Mouse (Mus musculus) myocyte (in vitro differentiated cells): ENCODE measurements around the gene Cybrd1. TPM values are rescaled to one million over a fixed set of nuclear protein-coding genes. Genes with fewer than 3 reads are reported as not detected.

Experiments
- H3K27me3 ChIP-seq: one replicate; pipeline ENCODE4 v1.6.1; 2011; ENCODE audit not compliant: control insufficient read depth, insufficient read depth, insufficient read length
- H3K36me3 ChIP-seq: one replicate; pipeline ENCODE4 v1.6.1; 2011; ENCODE audit not compliant: control insufficient read depth, insufficient read depth
- H3K4me2 ChIP-seq: one replicate; pipeline ENCODE4 v1.6.1; 2011; ENCODE audit warnings: low read depth, control low read depth
- H3K4me3 ChIP-seq: one replicate; pipeline ENCODE4 v1.5.1; 2011; ENCODE audit warnings: mild to moderate bottlenecking, control low read depth, moderate library complexity
- H3K79me2 ChIP-seq: one replicate; pipeline ENCODE4 v1.6.1; 2011; ENCODE audit not compliant: control insufficient read depth, insufficient read depth
- H3ac ChIP-seq: one replicate; pipeline ENCODE4 v1.6.1; 2011; ENCODE audit not compliant: control insufficient read depth, insufficient read length
- CEBPB ChIP-seq: IDR thresholded peaks from 2 replicates; pipeline ENCODE4 v1.6.1; 2011; ENCODE audit warnings: mild to moderate bottlenecking, moderate library complexity; ENCODE audit not compliant: poor library complexity, insufficient read depth, severe bottlenecking
- E2F4 ChIP-seq: IDR thresholded peaks from one replicate; pipeline ENCODE4 v1.6.1; 2011; ENCODE audit warnings: mild to moderate bottlenecking, control low read depth, moderate library complexity; ENCODE audit not compliant: insufficient read depth
- MAX ChIP-seq: IDR thresholded peaks from one replicate; pipeline ENCODE4 v1.6.1; 2011; ENCODE audit warnings: low read depth, mild to moderate bottlenecking, control low read depth
- MYOD1 ChIP-seq, 3 experiments: IDR thresholded peaks; one replicate each; pipeline ENCODE4 v1.6.1; 2011; ENCODE audit warnings: control low read depth in 2 of 3, low read depth in 2 of 3, mild to moderate bottlenecking in 2 of 3, moderate library complexity in 1 of 3; ENCODE audit not compliant: insufficient read length in 2 of 3, control insufficient read depth in 1 of 3
- MYOG ChIP-seq, 3 experiments: IDR thresholded peaks; one replicate each; pipeline ENCODE4 v1.6.1; 2011; ENCODE audit warnings: control low read depth in 2 of 3, low read depth in 2 of 3, mild to moderate bottlenecking in 2 of 3; ENCODE audit not compliant: insufficient read length in 2 of 3, control insufficient read depth in 1 of 3, insufficient read depth in 1 of 3
- POLR2A ChIP-seq: IDR thresholded peaks from one replicate; pipeline ENCODE4 v1.6.1; 2011; ENCODE audit warnings: low read depth, mild to moderate bottlenecking, control low read depth, moderate library complexity; ENCODE audit not compliant: insufficient read length
- POLR2AphosphoS2 ChIP-seq: IDR thresholded peaks from one replicate; pipeline ENCODE4 v1.6.1; 2011; ENCODE audit warnings: low read depth, control low read depth; ENCODE audit not compliant: insufficient read length
- REST ChIP-seq: IDR thresholded peaks from one replicate; pipeline ENCODE4 v1.6.1; 2011; ENCODE audit warnings: mild to moderate bottlenecking, control low read depth, moderate library complexity; ENCODE audit not compliant: insufficient read depth, insufficient read length
- SRF ChIP-seq: IDR thresholded peaks from one replicate; pipeline ENCODE4 v1.6.1; 2011; ENCODE audit warnings: low read depth; ENCODE audit not compliant: control insufficient read depth, insufficient read length
- TCF12 ChIP-seq: IDR thresholded peaks from one replicate; pipeline ENCODE4 v1.6.1; 2011; ENCODE audit warnings: mild to moderate bottlenecking, control low read depth; ENCODE audit not compliant: poor library complexity, insufficient read depth, severe bottlenecking
- TCF3 ChIP-seq: IDR thresholded peaks from one replicate; pipeline ENCODE4 v1.6.1; 2011; ENCODE audit warnings: low read depth, control low read depth; ENCODE audit not compliant: insufficient read length
- USF1 ChIP-seq: IDR thresholded peaks from one replicate; pipeline ENCODE4 v1.6.1; 2011; ENCODE audit warnings: low read depth, mild to moderate bottlenecking, control low read depth, moderate library complexity
- polyA plus RNA-seq: library from polyadenylated mRNA; unstranded; fragments of >200 nt; fragmentation: generic; extraction: Trizol; gene quantifications from one replicate; pipeline ENCODE4 v1.2.1, GENCODE M21; 2012; ENCODE audit warnings: missing spikeins

The Cybrd1 gene
- polyA plus RNA-seq, 1 experiment = 0.02 TPM

- TF ChIP-seq MYOG (IDR thresholded peaks at IDR 0.05; ENCODE audit: control insufficient read depth in 1 of 3, insufficient read depth in 1 of 3, insufficient read length in 2 of 3, low read depth in 2 of 3) (no peak), MAX (no peak), E2F4 (no peak), POLR2A (no peak), CEBPB (no peak)
- no peak overlapping the region for H3K4me3 ChIP-seq
These were observed 3.7 kb downstream of the Cybrd1 start for GRCm38 (mm10) chr2:71121406-71121805.

GRCm38 (mm10) chr2:71122268-71123029, 4.7 kb downstream of the Cybrd1 start:
- no peak overlapping the region for H3ac ChIP-seq
- no peaks in the 10 kb centered on the region for H3K79me2 ChIP-seq
- no peak for TF ChIP-seq POLR2AphosphoS2
- no peak for TF ChIP-seq MAX
- TF ChIP-seq USF1 = no peak
- no peak for TF ChIP-seq REST
- no peak for TF ChIP-seq MYOG (IDR thresholded peaks at IDR 0.05; ENCODE audit: control insufficient read depth in 1 of 3, insufficient read depth in 1 of 3, insufficient read length in 2 of 3, low read depth in 2 of 3)
- no peak for TF ChIP-seq TCF3
- no peak for TF ChIP-seq POLR2A
- TF ChIP-seq TCF12 = no peak
- TF ChIP-seq E2F4 = no peak
- TF ChIP-seq SRF = no peak
- no peak for TF ChIP-seq MYOD1 (IDR thresholded peaks at IDR 0.05; ENCODE audit: control insufficient read depth in 1 of 3, insufficient read length in 2 of 3, low read depth in 2 of 3)
- no peak for TF ChIP-seq CEBPB
- H3K4me3 ChIP-seq = no peak overlapping the region
- H3K4me2 ChIP-seq = no peak overlapping the region
- no peaks in the 10 kb centered on the region for H3K27me3 ChIP-seq
- no peaks in the 10 kb centered on the region for H3K36me3 ChIP-seq

More at GRCm38 (mm10) chr2:71121406-71121805, 3.7 kb downstream of the Cybrd1 start:
- H3ac ChIP-seq = no peak overlapping the region
- no peak overlapping the region for H3K4me2 ChIP-seq
- H3K27me3 ChIP-seq = no peaks in the 10 kb centered on the region
- H3K36me3 ChIP-seq = no peaks in the 10 kb centered on the region
- no peaks in the 10 kb centered on the region for H3K79me2 ChIP-seq

GRCm38 (mm10) chr2:71123591-71123990, 5.9 kb downstream of the Cybrd1 start:
- Histone ChIP-seq H3K79me2 (no peaks in the 10 kb centered on the region), H3K4me2 (no peak overlapping the region), H3K27me3 (no peaks in the 10 kb centered on the region), H3K4me3 (no peak overlapping the region), H3ac (no peak overlapping the region), H3K36me3 (no peaks in the 10 kb centered on the region)
- TF ChIP-seq SRF = no peak
- TF ChIP-seq REST = no peak
- TF ChIP-seq TCF12 = no peak

GRCm38 (mm10) chr2:71127779-71128534, 10.2 kb downstream of the Cybrd1 start:
- no peak overlapping the region for H3K4me2 ChIP-seq
- no peaks in the 10 kb centered on the region for H3K36me3 ChIP-seq
- no peak overlapping the region for H3K4me3 ChIP-seq
- no peaks in the 10 kb centered on the region for H3K27me3 ChIP-seq
- H3K79me2 ChIP-seq = no peaks in the 10 kb centered on the region
- no peak for TF ChIP-seq POLR2AphosphoS2
- no peak for TF ChIP-seq TCF3
- TF ChIP-seq USF1 = no peak
- TF ChIP-seq REST = no peak
- TF ChIP-seq CEBPB = no peak
- no peak for TF ChIP-seq TCF12
- no peak for TF ChIP-seq MYOD1 (IDR thresholded peaks at IDR 0.05; ENCODE audit: control insufficient read depth in 1 of 3, insufficient read length in 2 of 3, low read depth in 2 of 3)
- TF ChIP-seq E2F4 = no peak
- no peak for TF ChIP-seq MAX
- TF ChIP-seq MYOG (IDR thresholded peaks at IDR 0.05; ENCODE audit: control insufficient read depth in 1 of 3, insufficient read depth in 1 of 3, insufficient read length in 2 of 3, low read depth in 2 of 3) = no peak
- no peak for TF ChIP-seq POLR2A
- no peak for TF ChIP-seq SRF
- no peak overlapping the region for H3ac ChIP-seq

GRCm38 (mm10) chr2:71130366-71130765, 12.6 kb downstream of the Cybrd1 start:
- no peak overlapping the region for H3K4me3 ChIP-seq
- H3K27me3 ChIP-seq = no peaks in the 10 kb centered on the region
- H3K79me2 ChIP-seq = no peaks in the 10 kb centered on the region
- no peak overlapping the region for H3ac ChIP-seq
- no peak overlapping the region for H3K4me2 ChIP-seq
- H3K36me3 ChIP-seq = no peaks in the 10 kb centered on the region
- TF ChIP-seq MYOG (IDR thresholded peaks at IDR 0.05; ENCODE audit: control insufficient read depth in 1 of 3, insufficient read depth in 1 of 3, insufficient read length in 2 of 3, low read depth in 2 of 3) (no peak), SRF (no peak), MYOD1 (IDR thresholded peaks at IDR 0.05; ENCODE audit: control insufficient read depth in 1 of 3, insufficient read length in 2 of 3, low read depth in 2 of 3) (no peak), TCF12 (no peak), POLR2AphosphoS2 (no peak), TCF3 (no peak)
